Mouse (Mus musculus): ENCODE data around the gene Nrp1.
A peak's percentile ranks its signal among the peaks of the same experiment; 100 is the strongest.

Nrp1 gene

DNA sequence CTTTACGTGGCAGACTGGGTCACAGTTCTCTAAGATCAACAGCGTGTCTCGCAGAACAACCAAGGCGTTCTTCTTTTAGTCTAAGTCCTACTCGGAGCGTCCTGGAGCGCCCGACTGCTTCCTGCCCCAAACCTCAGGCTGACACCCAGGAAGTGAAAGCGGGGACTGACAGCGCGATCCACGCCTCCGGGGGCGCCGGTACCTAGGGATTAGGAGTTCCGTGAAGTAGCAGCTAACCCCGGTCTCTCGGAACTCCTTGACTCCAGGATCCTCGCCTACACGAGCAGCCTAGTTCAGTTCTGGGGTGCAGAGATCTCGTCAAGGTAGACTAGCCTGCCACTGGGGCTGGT is at the start of gene Nrp1:
Gene Nrp1, plus strand, starts transcription at position 199 of the 350 bp plus-strand sequence.
- DNase-seq (ENCODE audit: low spot score in 2 of 2), result peak in 1 of 2 experiments; percentile 14

DNA sequence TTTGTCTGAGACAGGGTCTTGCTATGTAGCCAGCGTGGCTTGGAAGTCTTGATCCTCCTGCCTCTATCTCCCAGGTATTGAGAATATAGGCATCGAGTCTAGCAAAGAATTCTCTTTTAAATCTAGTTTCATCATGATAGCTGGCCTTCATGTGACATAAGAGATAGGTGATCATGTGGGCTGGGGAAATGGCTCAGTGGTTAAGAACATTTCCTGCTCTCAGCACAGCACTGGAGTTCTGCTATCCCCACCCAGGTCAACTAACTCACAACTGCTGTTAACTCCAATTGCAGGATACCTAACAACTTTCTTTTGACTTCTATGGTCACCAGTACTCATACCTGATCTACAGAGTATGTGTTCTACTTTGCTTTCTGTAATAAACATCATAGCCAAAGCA is 37.6 kb upstream of the Nrp1 start:
- DNase-seq (ENCODE audit: low spot score in 2 of 2), result no peak

GRCm38 (mm10) chr8:128327281-128327680 is 31.1 kb upstream of the Nrp1 start:
- DNase-seq (ENCODE audit: low spot score in 2 of 2), result no peak

GRCm38 (mm10) chr8:128327922-128328321 is 30.5 kb upstream of the Nrp1 start:
- DNase-seq (ENCODE audit: low spot score in 2 of 2), result no peak

DNA sequence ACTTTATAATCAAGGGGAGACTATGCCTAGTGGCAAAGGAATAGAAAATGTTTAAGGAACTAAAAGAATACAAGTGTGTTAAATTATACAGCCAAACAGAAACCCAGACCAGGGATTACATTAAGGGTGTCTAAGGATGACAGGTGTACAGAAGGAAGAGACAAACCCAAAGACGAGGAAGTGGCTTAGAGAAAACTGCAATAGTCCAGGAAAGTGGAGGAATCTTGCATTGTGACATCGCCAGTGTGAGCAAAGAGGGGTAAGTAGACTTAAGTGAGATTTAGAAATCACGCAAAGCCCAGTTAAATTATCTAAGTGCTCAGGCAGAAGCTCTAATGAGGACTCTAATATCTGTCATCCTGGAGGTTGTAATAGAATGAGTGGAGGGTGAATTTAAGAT is 28.9 kb upstream of the Nrp1 start:
- DNase-seq (ENCODE audit: low spot score in 2 of 2), result no peak

DNA sequence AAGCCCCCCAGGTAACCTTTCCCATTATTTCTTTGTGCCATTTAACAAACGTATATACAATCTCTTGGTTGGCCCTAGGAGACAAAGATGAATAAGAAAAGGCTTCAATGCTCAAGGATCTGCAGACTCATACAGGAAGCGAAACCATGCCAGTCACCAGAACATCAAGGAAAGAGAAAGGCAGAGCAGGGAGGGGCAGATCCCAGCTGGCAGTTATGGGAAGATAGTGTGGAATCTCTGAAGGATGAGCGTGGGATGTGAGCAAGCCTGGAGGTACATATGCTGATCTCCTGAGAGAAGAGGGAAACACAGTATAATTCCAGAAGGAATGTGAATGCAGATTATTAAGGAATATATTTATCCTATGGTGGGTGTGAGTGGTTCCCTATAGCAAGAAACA is 22.4 kb upstream of the Nrp1 start:
- no peak for DNase-seq (ENCODE audit: low spot score in 2 of 2)

- no peak for DNase-seq (ENCODE audit: low spot score in 2 of 2)
Measured at GRCm38 (mm10) chr8:128338951-128339350, 19.5 kb upstream of the Nrp1 start.

DNA sequence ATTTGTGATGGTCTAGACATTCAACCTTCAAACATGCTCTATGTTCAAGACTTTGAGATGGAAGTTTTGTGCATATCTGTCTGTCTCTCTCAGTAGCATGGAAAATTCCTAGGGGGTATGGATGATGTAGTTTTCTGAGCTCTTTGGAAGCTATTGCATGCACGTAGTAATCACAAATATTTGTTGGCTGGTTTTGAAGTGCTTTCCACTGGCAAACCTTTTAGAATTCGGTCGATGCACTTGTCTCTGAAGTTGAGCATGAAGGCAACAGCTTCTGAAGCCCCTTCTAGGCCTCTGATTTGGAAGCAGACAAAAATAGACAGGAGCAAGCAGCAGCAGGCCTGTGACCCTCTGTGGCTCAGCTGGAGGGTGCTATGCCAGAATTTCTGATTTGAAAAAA is 18.9 kb upstream of the Nrp1 start:
- no peak for DNase-seq (ENCODE audit: low spot score in 2 of 2)

GRCm38 (mm10) chr8:128350405-128350804 is 8.0 kb upstream of the Nrp1 start:
- no peak for DNase-seq (ENCODE audit: low spot score in 2 of 2)

DNA sequence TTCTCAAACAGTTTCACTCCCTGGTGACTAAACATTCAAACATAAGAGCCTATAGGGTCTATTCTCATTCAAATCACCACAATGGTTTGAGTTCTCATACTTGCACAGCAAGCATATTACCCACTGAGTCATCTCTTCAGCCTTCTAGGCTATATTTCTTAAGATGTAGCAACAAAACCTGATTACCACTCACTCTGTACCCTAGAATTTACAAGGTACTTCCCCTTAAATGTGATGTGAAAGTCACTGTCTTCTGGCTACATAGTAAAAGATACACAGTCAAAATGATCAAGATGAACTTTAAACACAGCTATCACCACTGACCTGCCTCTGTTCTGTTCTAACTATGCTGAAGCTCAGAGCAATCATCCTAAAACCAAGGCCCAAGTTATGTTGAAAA is 7.2 kb upstream of the Nrp1 start:
- no peak for DNase-seq (ENCODE audit: low spot score in 2 of 2)

DNA sequence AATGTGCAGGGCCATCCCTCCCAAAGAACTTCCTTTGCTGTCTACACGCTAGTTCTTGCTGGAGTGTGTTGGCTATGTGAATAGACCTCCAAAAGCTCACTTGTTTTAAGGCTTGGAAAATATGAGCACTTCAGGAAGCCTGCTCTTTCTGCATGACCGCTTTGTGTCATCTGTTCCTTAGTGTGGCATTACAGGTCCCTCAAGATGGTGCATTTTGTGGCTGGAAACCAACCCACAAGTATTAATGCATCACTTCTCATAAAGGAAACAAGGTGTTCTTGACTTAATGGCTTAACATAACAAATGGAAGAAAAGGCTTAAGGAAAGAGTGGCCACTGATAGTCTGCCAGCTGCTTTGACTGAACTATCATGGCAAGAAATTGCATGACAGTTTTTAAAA is 5.6 kb upstream of the Nrp1 start:
- DNase-seq (ENCODE audit: low spot score in 2 of 2), result no peak

- no peak for DNase-seq (ENCODE audit: low spot score in 2 of 2)
Measured at GRCm38 (mm10) chr8:128353999-128354398, 4.4 kb upstream of the Nrp1 start.

DNA sequence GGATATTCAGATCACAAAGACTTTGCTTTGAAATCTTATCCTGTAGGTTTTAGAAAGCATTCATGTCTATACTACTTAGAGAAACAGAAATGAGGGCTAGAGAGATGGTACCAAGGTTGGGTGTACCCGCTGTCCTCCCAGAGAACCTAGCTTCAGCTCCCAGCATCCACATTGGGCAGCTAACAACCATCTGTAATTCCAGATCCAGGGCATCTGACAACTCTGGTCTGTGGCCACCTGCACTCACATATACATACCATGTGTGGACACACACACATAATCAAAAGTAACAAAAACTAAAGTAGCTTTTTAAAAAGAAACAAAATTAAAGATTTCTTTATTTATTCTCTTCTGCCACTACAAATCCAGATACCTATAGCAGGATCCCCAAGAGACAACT is 3.3 kb upstream of the Nrp1 start:
- no peak for DNase-seq (ENCODE audit: low spot score in 2 of 2)

- DNase-seq (ENCODE audit: low spot score in 2 of 2), result no peak
Measured at GRCm38 (mm10) chr8:128356170-128356569, 2.2 kb upstream of the Nrp1 start.

GRCm38 (mm10) chr8:128356796-128357539 is 1.4 kb upstream of the Nrp1 start:
- peak; percentile 18 to 47 for DNase-seq (ENCODE audit: low spot score in 2 of 2)

DNA sequence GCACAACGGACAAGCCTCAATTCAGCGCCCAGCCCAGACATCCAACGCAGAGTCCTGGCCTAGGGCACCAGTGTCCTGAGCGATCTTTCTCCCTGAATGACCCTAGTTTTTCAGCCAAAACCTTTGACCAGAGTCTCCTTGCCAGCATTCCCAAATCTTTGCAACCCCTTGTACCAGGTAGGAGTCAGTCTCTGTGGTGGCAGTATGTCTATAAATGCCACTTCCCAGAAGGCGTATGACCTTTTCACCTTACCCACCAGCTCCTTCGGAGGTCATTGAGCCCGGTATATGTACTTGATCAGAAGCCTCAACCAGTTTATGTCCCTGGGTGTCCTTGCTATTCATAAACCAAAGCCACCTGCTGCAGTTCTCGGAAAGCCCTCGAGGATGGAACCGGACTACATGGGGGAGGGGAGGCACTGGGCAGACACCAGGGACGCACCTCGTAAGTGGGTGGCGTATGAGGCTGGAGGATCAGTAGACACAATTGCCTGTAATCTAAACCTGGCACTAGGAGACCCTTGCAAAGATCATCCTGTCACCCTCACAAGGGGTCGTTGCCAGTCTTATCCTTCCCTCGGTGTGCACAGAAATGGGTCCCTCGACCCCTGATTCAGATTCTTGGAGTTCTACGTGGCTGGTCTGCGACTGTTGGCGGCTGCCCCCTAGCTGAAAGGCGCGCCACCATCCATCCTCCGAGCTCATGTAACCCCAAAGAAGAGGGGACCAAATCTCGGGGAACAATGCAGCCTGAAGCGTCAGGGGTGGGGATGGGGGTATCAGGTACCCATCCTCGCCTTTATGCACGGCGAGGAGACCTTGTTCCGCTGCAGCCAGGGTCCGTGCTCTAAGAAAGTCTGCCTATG is 631 bp upstream of the Nrp1 start:
- peak; percentile 11 to 36 for DNase-seq (ENCODE audit: low spot score in 2 of 2)

DNA sequence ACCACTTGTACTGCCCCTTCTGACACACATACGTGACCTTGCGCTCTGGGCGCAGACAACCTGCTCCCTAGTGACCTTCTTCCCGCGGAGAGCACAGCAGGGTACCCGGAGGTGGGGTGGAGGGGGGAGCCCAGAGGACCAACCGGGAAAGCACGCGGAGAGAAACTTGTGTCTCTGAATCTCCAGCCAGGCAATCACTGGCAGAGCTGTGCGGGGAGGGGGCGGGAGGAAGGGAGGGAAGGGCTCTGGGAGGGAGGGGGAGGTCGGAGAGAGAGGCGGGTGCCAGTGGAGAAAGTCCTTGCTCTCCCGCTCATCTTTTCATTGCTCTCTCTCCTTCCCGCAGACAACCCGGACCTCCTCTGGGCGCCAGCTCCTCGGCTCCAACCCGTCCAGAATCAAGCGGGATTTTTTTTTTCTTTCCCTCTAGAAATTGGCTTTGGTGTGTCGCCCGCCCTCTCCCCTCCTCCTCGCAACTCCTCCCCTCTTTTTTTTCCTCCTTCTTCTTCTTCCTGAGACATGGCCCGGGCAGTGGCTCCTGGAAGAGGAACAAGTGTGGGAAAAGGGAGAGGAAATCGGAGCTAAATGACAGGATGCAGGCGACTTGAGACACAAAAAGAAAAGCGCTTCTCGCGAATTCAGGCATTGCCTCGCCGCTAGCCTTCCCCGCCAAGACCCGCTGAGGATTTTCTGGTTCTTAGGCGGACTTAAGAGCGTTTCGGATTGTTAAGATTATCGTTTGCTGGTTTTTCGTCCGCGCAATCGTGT is 534 bp downstream of the Nrp1 start:
- peak in 1 of 2 experiments; percentile 22 for DNase-seq (ENCODE audit: low spot score in 2 of 2)

DNA sequence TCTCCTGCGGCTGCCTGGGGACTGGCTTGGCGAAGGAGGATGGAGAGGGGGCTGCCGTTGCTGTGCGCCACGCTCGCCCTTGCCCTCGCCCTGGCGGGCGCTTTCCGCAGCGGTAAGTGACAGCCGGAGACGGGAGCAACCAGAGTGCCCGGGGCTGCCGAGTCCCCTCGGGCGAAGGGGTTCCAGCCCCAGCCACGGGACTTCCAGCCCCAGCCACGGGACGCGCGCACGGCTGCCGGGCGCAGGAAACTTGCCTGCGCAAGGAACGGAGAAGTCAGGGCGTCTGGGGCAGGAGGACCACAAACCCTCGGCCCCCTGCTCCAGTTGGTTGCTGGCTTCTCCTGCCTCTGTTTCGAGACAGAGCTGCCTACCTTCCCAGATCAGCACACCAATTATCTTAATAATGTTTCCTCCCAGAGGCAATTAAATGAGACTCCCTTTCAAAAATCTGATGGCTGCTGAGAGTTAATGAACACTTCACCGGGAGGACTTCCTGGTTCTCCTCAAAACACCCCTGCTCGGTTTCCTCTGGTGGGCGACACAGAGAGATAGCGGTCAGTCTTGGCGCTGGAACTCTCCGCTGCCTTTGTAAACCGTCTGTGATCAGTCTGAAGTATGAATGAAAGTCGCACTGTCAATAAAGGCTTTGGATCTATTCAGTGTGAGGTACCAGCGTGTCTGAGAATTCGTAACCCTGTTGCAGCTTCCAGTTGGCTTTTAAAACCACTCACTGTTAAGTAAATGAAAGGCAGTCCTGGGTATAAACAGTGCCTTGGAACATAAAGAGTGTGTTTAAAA is 1.3 kb downstream of the Nrp1 start:
- peak; percentile 19 to 20 for DNase-seq (ENCODE audit: low spot score in 2 of 2)

DNA sequence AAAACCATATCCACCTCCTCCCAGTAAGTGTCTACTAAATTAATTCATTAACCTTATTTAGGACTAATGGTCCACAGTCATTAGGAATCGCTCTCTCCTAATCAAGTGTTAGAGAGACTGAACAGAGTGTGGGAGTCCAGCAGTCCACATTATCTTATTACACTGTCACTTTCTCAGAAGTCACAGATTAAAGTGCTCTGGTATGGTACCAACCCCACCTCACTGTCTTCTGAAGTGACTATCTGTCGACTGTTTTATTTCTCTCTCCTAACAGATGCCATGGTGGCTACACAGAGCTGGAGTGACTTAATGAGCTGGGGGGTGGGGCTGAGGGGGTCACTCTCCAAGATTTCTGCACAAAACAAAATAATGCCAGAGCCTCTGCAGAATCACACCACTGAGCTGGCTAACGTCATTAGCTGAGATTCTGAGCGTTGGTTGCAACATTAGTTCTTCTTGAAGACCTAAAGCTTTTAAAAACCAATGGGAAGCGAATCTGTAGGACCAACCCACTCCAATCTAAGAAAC is 3.0 kb downstream of the Nrp1 start:
- DNase-seq (ENCODE audit: low spot score in 2 of 2), result no peak

GRCm38 (mm10) chr8:128362940-128363595 is 4.7 kb downstream of the Nrp1 start:
- peak; percentile 46 to 73 for DNase-seq (ENCODE audit: low spot score in 2 of 2)

DNA sequence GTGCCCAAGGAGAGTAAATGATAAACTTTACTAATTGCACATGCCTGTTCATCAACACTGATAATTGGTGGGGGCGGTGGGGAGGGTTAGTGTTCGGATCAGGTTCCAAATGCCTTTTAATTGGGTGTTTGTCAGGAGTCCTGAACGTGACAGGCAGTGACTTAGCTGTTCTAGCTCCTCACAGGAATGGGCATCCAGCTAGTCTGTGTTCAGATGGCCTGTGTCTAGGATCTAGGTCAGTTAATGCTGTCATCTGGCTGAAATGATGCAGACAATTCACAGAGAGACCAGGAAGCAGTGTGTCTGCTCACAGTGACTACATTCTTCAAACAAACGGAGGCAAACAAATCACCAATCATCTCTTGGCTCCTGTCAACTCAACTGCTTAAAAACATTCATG is 12.1 kb downstream of the Nrp1 start:
- no peak for DNase-seq (ENCODE audit: low spot score in 2 of 2)

Measured in spleen, postnatal 10 days (tissue).